Mouse (Mus musculus) testis, adult 2 months (tissue): ENCODE results near the gene Sel1l3. TPM values are rescaled to one million over a fixed set of nuclear protein-coding genes. Genes with fewer than 3 reads are reported as not detected.

Experiments
- H3K27ac ChIP-seq: fragments of 200-500 bp; 2 replicates; pipeline ENCODE4 v1.5.1; 2012; ENCODE audit warnings: low read depth, low read length; ENCODE audit not compliant: control insufficient read depth, insufficient read depth
- H3K27me3 ChIP-seq: fragments of 200-500 bp; 2 replicates; pipeline ENCODE4 v1.6.1; 2012; ENCODE audit warnings: mild to moderate bottlenecking, low read length, moderate library complexity; ENCODE audit not compliant: control insufficient read depth, insufficient read depth
- H3K36me3 ChIP-seq: fragments of 200-500 bp; 2 replicates; pipeline ENCODE4 v1.6.1; 2012; ENCODE audit warnings: mild to moderate bottlenecking, low read length; ENCODE audit not compliant: control insufficient read depth, insufficient read depth
- H3K4me1 ChIP-seq: fragments of 200-500 bp; 2 replicates; pipeline ENCODE4 v1.6.1; 2012; ENCODE audit warnings: low read length; ENCODE audit not compliant: control insufficient read depth, insufficient read depth
- H3K4me3 ChIP-seq: fragments of 200-500 bp; 2 replicates; pipeline ENCODE4 v1.5.1; 2012; ENCODE audit warnings: low read depth, mild to moderate bottlenecking, low read length, moderate library complexity, mixed read lengths; ENCODE audit not compliant: control insufficient read depth
- CTCF ChIP-seq: fragments of 200-500 bp; IDR thresholded peaks from 2 replicates; pipeline ENCODE4 v1.5.1; 2012; ENCODE audit warnings: low read depth, mild to moderate bottlenecking, inconsistent platforms, low read length, moderate library complexity; ENCODE audit not compliant: control insufficient read depth, insufficient read depth, insufficient replicate concordance
- POLR2A ChIP-seq: fragments of 200-500 bp; IDR thresholded peaks from 2 replicates; pipeline ENCODE4 v1.6.1; 2012; ENCODE audit warnings: low read depth, mild to moderate bottlenecking, inconsistent platforms, low read length, moderate library complexity; ENCODE audit not compliant: control insufficient read depth
- polyA plus RNA-seq: library from polyadenylated mRNA; depleted of rRNA; stranded (reverse); fragments of >200 nt; gene quantifications from 2 replicates; pipeline ENCODE4 v1.2.3, GENCODE M21; 2012

The Sel1l3 gene
- polyA plus RNA-seq, 1 experiment: 0.64 TPM

DNA sequence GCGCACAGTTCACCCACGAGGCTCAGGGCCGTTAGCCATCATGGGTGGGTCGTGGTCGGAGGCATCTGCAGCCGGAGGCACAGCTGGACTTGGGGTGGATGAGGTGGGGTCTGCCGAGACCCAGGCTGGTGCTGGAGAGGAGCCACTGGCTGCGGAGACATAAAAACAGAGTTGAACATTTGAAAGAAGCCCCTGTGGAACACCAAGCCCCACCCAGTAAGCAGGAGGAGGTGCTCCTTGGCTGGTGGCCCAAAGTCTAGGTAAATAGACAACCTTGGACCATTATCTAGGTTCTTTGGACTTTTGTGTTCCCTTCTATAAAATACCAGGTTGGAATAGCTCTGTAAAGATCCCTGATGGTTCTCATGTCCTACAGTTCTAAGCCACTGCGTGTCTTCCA lies 105.7 kb downstream of the Sel1l3 start:
- Histone ChIP-seq H3K4me3 (no peak overlapping the region), H3K27me3 (no peaks in the 10 kb centered on the region), H3K4me1 (no peaks in the 10 kb centered on the region), H3K36me3 (no peaks in the 10 kb centered on the region), H3K27ac (no peak overlapping the region)
- no peak for TF ChIP-seq CTCF
- TF ChIP-seq POLR2A: no peak

DNA sequence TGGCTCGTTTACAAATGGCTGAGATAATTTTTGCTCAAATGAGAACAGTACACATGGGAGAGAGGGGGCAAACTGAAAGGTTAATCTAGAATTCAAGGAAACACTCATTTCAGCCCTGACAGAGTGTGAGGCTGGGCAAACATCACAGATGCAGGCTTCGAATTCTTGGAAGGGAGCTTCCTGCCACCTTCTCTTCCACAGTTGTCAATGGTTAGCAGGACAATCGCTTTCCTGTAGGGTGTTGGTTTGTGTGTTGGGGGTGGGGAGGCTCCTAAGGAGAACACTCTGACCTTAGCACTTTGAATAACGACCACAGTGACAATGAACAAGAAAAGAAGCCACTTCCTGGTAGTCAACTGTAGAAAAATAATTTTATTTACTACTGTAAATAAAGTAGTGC lies 107.0 kb downstream of the Sel1l3 start:
- H3K4me3 ChIP-seq: no peak overlapping the region
- no peak overlapping the region for H3K27ac ChIP-seq
- no peaks in the 10 kb centered on the region for H3K36me3 ChIP-seq
- TF ChIP-seq CTCF: no peak
- no peak for TF ChIP-seq POLR2A
- H3K27me3 ChIP-seq: no peaks in the 10 kb centered on the region
- no peaks in the 10 kb centered on the region for H3K4me1 ChIP-seq

DNA sequence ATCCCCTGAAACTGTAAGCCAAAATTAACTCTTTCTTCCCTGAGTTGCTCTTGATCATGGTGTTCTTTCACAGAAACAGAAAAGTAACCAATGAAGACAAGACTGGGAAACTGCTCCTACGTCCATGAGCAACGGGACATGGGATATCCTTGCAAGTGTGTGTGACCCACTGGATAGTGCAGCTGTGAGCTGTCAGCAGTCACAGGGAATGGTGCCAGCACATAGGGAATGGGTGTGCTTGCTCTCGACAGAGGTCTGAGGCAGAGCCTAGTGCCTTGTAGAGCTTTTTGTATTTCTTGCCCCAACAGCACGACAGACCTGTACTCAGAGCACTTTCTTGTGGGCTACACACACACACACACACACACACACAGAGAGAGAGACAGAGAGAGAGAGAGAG lies 107.6 kb downstream of the Sel1l3 start:
- no peak for TF ChIP-seq POLR2A
- TF ChIP-seq CTCF: no peak
- Histone ChIP-seq H3K36me3 (no peaks in the 10 kb centered on the region), H3K4me3 (no peak overlapping the region), H3K27ac (no peak overlapping the region), H3K4me1 (no peaks in the 10 kb centered on the region), H3K27me3 (no peaks in the 10 kb centered on the region)

DNA sequence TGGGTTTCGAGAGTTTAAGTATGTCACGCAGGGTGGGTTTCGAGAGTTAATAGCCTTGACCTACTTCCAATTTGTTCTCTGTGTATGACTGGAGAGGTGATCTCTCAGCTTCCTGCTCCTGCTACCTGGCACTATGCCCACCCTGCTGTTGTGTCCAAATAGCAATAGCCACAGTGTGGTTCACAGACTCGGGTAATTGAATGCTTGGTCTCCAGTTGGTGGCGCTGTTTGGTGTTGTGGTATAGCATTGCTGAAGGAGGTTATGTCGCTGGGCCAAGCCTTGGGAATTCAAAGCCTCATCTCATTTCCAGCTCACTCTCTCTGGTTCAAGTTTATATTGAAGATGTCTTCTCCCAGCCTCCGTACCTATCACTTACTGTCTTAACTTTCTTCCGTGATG lies 108.0 kb downstream of the Sel1l3 start:
- no peak overlapping the region for H3K4me3 ChIP-seq
- no peak overlapping the region for H3K27ac ChIP-seq

DNA sequence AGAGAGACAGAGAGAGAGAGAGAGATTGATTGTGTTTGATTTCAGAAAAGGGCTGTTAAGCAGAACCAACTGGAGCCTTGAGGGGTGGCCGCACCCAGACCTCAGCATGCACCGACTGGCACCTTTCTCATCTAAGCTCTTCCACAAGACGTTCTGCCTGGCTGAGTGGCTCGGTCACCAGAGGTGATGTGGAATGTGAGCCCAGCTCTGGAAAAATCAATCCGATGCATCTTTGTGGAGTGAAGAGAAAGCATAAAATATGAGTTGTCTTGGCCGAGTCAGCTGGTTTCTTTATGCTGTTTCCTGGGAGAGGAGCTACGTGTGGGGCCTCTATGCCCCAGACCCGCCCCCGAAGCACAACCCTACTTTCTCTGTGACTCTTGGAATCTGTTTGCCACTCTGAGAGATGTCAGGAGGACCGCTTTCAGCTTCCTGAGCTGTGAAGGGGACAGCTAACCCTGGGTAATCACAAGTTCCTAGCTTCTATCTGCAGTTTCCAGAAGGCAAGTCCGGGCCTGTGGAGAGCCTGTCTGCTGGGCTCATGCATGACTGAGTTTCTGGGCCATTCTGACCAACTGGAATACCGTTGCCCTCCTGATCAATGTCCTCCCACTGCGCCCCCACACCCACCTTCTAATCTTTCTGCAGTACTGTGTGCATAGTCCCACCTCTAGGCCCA lies 109.4 kb downstream of the Sel1l3 start:
- Histone ChIP-seq H3K4me1 (no peaks in the 10 kb centered on the region), H3K36me3 (no peaks in the 10 kb centered on the region), H3K27me3 (no peaks in the 10 kb centered on the region), H3K27ac (no peak overlapping the region), H3K4me3 (no peak overlapping the region)
- TF ChIP-seq CTCF (no peak), POLR2A (no peak)

More for the DNA sequence above, 108.0 kb downstream of the Sel1l3 start:
- no peaks in the 10 kb centered on the region for H3K27me3 ChIP-seq
- H3K36me3 ChIP-seq: no peaks in the 10 kb centered on the region
- TF ChIP-seq POLR2A: no peak
- TF ChIP-seq CTCF: peak; percentile 19; the same call in 1 of the 2 replicates
- no peaks in the 10 kb centered on the region for H3K4me1 ChIP-seq

DNA sequence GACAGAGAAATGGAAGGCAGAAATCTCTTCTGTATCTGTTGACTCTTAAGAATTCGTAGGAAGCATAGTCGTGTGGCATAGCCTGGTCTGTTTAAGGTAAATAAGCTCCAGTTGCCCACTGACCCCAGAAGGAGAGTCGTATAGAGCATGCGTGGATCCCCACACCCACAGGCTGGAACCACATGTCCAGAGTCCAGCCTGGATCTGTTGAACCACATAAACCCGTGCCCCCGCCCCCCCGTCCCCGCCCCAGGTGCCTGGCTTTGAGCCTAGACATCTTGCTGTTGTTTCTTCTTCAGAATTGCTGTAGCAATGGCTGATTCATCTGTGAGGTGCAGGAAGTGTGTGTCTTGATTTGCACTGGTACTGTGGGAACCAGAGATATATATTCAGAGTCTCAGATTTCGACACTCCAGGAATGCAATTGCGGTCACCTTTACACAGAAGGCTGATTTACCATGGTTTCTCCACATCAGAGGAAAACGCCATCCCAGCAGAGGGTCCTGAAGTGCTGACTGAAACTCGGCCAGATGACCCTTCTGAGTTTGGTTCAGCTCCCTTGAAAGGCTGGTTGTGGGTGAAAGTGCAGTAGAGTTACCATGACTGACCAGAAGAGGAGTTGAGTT lies 111.8 kb downstream of the Sel1l3 start:
- Histone ChIP-seq H3K4me1 (no peaks in the 10 kb centered on the region), H3K4me3 (no peak overlapping the region), H3K27ac (no peak overlapping the region), H3K27me3 (no peaks in the 10 kb centered on the region), H3K36me3 (no peaks in the 10 kb centered on the region)
- no peak for TF ChIP-seq CTCF
- TF ChIP-seq POLR2A: no peak

DNA sequence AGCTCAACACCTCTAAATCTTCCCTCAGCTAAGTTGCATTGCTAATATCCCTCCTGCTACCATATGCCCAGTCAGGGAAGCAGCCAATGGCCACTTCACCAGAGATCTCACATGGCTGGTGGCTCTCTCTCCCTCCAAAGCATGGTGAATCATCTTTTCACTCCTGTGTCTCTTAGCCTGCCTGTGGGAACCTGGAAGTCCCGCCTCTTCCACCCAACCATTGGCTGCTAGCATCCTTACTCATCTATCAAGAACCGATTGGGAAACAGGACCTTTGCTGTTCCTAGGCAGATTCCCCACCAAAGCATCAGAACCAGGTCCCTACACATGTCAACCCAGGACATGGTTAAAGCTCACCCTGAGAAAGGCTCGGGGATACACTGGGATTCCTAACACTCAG lies 122.4 kb downstream of the Sel1l3 start:
- Histone ChIP-seq H3K27me3 (no peaks in the 10 kb centered on the region), H3K27ac (no peak overlapping the region), H3K36me3 (no peaks in the 10 kb centered on the region), H3K4me1 (no peaks in the 10 kb centered on the region), H3K4me3 (no peak overlapping the region)
- TF ChIP-seq POLR2A: no peak
- no peak for TF ChIP-seq CTCF
